Mouse (Mus musculus) brain, embryonic 14.5 days (tissue): ENCODE measurements around the gene Erc1.

Experiments used
- CTCF ChIP-seq: fragments of 200-500 bp; IDR thresholded peaks from 2 replicates; pipeline ENCODE4 v1.5.1; 2012; ENCODE audit warnings: inconsistent platforms, mild to moderate bottlenecking, moderate library complexity, borderline replicate concordance; ENCODE audit not compliant: insufficient read depth, insufficient read length; ENCODE audit errors: extremely low read depth
- POLR2A ChIP-seq: fragments of 200-500 bp; IDR thresholded peaks from 2 replicates; pipeline ENCODE4 v1.6.1; 2012; ENCODE audit warnings: mild to moderate bottlenecking, inconsistent platforms, borderline replicate concordance; ENCODE audit not compliant: poor library complexity, insufficient read depth, insufficient read length, severe bottlenecking; ENCODE audit errors: extremely low read depth

DNA sequence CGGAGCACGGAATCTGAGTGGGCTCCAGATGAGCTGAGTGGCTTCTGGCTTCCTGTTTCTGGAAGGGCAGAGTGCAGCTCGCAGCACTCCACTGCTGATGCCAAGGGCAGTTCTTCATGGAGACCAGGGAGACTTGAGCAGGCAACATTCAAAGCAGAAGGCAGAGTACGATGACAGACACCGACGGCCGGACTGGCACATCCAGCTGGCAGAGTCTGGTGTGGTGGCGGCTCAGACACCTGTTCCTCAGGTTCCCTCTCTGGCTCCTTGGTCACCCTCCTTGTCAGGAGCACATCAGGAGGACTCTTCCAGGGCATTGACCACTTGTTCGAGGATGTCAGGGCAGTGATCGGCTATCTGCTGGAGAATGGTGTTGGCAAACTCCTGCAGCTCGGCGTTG is 272.6 kb downstream of the Erc1 start:
- TF ChIP-seq CTCF = no peak
- no peak for TF ChIP-seq POLR2A
